Mouse (Mus musculus) embryo, embryonic 10.5 days (tissue): ENCODE measurements at regions not wholly inside any gene's neighbourhood (a gene's known extent, or its start where the extent isn't known, plus 50 kb on each side); places are given as distances from the start of the nearest gene placed in this dataset.

Experiments used
- DNase-seq: peaks from one replicate; pipeline ENCODE4 v3.0.0-alpha.2; 2015; ENCODE audit warnings: low spot score

DNA sequence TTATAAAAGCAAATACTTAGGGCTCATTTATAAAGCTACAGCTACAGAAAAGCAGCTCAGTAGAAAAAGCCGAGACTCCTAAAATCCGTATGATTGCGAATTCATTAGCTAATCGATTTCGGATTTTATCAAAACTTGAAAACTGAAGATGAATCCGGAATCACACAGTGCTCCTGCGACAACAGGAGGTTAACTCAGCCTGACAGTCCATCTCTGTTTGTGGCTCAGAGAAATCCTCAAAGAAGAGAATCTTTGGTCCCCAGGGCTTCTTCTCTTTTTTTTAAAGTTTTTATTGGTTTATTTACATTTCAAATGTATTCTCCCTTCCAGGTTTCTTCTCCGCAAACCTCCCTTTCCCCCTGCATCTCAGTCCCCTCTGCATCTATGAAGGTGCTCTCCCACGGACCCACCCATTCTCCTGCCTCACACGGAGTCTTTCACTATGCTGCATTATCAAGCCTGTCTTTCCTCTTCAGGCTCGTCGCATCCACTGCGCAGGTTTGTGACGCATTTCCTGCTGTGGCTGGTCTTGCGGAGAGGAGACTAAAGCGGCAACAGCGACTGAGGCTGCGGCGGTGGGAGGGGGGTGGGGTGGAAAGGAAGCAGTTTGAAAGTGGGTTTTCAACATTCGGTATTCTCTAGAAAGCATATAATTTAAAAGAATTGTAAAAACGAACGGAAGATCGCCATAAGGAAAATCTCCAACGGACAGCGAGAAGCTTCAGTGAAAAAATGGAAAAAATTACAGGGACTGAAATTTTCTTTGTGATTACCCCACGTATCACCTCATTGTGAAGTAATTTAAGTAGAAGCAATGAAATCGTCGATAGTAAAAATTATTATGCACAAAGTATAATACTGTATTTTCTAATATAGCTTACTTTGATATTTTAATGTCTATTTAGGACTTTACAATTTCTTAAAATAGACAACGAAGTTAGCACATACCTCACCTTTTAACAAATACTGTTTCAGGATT lies 482.5 kb upstream of the Snrpn start:
- peak; percentile 82 for DNase-seq

GRCm38 (mm10) chr7:60617070-60617674 lies 477.2 kb upstream of the Snrpn start:
- DNase-seq, result peak; percentile 58
